Mouse (Mus musculus): ENCODE measurements around the gene Pdia6.
A peak's percentile ranks its signal among the peaks of the same experiment; 100 is the strongest.

Pdia6 gene

GRCm38 (mm10) chr12:17265971-17266672, at the start of gene Pdia6:
Gene Pdia6 (plus strand): TSS chr12:17266545.
- peak; percentile 98 for DNase-seq (ENCODE audit: low spot score)

GRCm38 (mm10) chr12:17218390-17218789, 48.0 kb upstream of the Pdia6 start:
- DNase-seq (ENCODE audit: low spot score): no peak

GRCm38 (mm10) chr12:17219107-17219506, 47.2 kb upstream of the Pdia6 start:
- DNase-seq (ENCODE audit: low spot score): no peak

DNA sequence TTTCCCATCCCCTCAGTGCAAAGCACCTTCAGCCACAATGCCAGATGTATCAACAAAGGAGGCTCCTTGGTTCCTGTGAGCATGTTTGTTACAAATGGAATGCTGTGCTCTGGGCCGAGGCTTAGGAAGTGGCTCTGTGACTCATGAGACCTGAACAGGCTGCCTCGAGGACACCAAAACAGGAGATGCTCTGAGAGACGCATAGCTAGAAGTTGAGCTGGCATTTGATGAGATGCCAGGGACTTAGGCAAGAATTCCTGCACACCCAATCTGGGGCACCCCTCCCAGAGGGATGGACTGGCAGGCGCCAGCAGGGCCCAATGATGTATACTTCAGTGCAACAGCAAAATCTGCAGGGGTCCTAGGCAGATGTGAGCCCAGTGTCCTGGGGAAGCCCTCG, 45.7 kb upstream of the Pdia6 start:
- no peak for DNase-seq (ENCODE audit: low spot score)

- DNase-seq (ENCODE audit: low spot score): no peak
Measured at GRCm38 (mm10) chr12:17221891-17222428, 44.4 kb upstream of the Pdia6 start.

- DNase-seq (ENCODE audit: low spot score): no peak
Measured at GRCm38 (mm10) chr12:17223050-17223449, 43.3 kb upstream of the Pdia6 start.

- DNase-seq (ENCODE audit: low spot score): no peak
Measured at GRCm38 (mm10) chr12:17225012-17225411, 41.3 kb upstream of the Pdia6 start.

DNA sequence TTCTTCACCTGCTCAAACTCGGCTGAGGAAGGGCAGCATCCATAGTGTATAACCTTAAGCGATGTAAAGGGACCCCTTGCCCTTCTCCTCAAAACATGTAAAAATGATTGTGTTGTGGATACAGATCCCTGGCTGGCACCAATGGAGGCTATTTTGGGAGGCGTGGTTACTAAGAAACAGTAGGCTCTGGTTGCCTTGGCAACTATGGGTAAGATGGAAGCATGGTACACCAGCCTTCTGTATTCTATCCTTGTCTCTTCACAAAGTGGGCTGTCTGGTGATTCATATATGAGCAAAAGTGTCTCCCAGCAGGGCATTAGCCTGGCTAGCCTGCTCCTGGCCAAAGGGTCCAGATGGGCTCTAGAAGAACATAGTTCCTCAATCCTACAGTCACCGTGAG, 38.4 kb upstream of the Pdia6 start:
- no peak for DNase-seq (ENCODE audit: low spot score)

- DNase-seq (ENCODE audit: low spot score): no peak
Measured at GRCm38 (mm10) chr12:17230581-17230980, 35.8 kb upstream of the Pdia6 start.

GRCm38 (mm10) chr12:17231513-17231912, 34.8 kb upstream of the Pdia6 start:
- DNase-seq (ENCODE audit: low spot score): no peak

DNA sequence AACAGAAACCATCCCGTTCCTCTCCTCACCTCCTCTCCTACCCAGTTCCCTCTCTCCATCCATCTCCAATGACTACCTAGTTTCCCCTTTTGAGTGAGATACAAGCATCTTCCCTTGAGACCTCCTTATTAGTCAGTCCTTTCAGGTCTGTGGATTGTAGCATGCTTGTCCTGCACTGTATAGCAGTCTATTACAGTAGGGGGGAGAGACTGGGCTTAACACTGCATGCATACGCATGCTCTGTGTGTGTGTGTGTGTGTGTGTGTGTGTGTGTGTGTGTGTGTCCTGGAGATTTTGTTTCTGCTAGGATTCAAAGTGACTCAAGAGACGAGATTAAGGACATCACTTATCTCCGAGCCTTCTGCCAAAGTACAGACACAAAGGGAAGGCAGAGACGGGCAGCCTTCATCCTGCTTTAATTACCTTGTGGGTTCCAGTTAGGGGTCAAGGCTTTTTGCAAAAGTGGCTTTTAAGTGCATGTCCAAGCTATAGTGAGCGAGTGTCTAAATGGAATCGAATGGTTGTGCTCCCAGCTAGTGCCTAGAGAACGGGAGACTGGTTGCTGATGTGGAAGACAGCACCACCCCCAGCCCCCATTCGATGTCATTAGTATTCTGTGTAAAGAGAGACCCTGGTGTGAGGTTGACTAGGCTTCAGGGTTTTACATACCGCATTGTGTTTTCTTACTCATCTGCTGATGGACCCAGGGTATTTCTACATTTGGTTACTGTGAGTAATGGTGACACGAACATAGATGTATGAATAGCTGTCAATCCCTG, 30.6 kb upstream of the Pdia6 start:
- DNase-seq (ENCODE audit: low spot score): no peak

- DNase-seq (ENCODE audit: low spot score): no peak
Measured at GRCm38 (mm10) chr12:17238588-17239427, 27.5 kb upstream of the Pdia6 start.

GRCm38 (mm10) chr12:17239428-17239688, 27.0 kb upstream of the Pdia6 start:
- no peak for DNase-seq (ENCODE audit: low spot score)

DNA sequence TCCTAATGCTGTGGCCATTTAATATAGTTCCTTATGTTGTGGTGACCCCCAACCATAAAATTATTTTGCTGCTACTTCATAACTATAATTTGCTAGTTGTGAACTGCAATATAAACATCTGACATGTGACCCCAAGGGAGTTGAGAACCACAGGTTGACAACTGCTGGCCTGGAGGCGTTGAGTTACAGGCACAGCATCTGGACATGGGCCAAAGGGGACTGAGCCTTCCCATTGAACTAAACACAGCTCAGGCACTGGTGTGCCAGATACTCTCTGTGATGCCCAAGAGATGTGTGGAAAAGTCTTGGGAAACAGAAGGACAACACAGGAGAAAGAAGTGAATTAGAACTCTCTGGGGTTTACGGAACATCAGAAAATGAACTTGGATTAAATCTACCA, 25.3 kb upstream of the Pdia6 start:
- no peak for DNase-seq (ENCODE audit: low spot score)

DNA sequence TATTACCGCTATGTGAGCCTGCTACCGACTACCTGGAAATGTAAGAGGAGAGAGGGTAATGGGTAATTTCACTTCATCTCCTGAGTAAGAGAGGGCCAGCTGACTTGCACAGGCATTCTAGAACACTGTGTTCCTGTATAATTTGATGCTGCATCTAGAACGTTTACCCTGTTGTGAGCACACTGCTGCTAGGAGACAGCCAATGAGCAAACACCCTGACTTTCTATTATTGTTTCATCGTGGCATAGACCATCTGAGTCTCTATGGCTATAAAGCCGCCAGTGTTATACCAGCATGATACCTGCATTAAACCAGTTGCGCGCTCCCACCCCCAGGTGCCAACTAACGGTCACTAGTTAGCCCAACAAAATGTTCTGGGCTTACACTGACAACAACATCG, 24.7 kb upstream of the Pdia6 start:
- no peak for DNase-seq (ENCODE audit: low spot score)

DNA sequence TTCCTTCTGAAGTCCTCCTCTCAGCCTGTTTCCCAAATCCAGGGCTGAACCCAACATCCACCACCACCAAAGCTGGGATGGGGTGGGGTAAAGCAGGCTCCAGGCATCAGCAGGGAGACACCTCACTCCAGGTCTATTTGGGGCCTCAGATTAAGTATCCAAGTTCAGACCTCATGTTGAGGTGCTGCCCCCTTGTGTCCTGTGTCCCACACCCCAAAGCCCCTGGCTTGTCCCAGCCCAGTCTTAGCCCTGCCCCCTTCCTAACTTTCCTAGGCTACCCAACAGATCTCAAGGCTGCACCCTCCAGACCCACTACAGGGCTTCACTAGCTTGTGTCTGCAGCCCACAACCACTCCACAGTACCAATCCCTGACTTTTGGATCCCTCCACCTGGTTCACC, 24.3 kb upstream of the Pdia6 start:
- DNase-seq (ENCODE audit: low spot score): no peak

DNA sequence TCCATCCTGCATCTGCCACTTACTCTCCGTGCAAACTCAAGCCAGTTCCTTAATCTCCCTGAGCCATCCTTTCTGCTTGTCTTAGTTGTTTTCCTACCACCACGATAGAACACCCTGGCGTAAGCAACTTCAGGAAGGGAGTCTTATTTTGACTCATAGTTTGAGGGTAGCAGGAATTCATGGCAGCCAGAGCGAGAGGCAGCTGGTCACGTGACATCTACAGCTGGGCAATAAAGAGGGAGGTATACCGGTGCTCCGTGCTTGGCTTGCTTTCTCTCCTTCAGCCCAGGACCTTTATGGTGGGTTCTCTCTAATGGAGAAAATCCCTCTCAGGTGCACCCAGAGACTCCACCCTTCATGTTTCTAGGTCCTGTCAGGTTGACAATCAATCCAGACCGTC, 15.4 kb upstream of the Pdia6 start:
- DNase-seq (ENCODE audit: low spot score): no peak

- DNase-seq (ENCODE audit: low spot score): peak; percentile 79
Measured at GRCm38 (mm10) chr12:17253069-17253468, 13.3 kb upstream of the Pdia6 start.

DNA sequence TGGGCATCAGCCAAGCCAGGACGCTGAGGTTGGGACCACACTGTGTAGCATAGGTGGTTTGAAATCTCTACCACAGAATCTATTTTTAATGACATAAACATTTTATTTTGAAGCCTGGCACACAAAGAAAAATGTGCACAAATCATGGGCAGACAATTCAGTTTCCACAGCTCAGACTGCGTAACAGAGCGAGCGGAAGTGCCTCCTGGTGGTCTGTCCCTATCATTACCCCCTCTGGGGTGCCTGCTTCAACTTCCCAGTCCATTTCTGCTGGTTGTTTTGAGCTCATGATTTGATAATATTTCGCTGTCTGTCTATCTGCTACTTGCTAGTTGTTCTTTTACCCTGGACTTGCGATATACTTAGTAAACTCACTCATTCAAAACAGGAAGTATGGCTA, 10.7 kb upstream of the Pdia6 start:
- DNase-seq (ENCODE audit: low spot score): no peak

DNA sequence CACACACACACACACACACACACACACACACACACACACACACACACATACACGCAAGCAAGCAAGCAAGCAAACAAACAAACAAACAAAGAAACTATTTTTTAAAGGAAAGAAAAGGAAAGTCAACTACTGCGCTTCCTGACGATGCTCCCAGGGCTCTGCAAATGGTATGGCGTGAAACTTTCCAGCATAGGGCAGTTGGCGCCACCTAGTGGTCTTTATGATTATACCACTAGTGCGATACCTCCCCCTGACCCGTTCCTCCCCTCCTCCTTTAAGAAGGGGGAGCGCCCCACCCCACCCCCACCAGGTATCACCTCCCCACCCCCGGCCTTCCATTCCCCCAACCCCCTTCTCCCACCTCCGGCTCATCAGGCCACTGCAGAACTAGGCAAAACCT, 9.4 kb upstream of the Pdia6 start:
- peak; percentile 72 for DNase-seq (ENCODE audit: low spot score)

GRCm38 (mm10) chr12:17258431-17258830, 7.9 kb upstream of the Pdia6 start:
- DNase-seq (ENCODE audit: low spot score): no peak

GRCm38 (mm10) chr12:17261005-17261404, 5.3 kb upstream of the Pdia6 start:
- no peak for DNase-seq (ENCODE audit: low spot score)

DNA sequence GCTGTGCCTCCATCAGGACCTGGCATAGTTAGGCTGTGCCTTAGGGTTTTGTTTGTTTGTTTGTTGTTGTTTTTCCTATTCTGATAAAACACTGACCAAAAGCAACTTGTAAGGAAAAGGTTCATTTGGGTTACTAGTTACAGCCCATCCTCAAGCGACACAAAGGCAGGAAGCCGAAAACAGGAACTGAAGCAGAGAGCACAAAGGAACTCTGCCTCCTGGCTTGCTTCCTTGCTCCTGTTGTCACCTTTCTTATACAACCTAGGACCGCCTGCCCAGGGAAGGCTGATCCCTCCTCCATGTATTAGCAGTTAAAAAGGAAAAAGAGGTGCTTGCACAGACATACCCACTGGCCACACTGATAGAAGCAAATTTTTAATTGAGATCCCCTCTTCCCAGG, 2.5 kb upstream of the Pdia6 start:
- no peak for DNase-seq (ENCODE audit: low spot score)

Measured in MN1 (cell line).